Mouse (Mus musculus) liver, adult 2 months (tissue): Measurements from ENCODE around the gene Gm49373.

Source experiments
- CTCF ChIP-seq: fragments of 200-500 bp; IDR thresholded peaks from 2 replicates; pipeline ENCODE4 v1.5.1; 2011; ENCODE audit warnings: low read depth, low read length, control low read depth
- POLR2A ChIP-seq: fragments of 200-500 bp; IDR thresholded peaks from 2 replicates; pipeline ENCODE4 v1.6.1; 2011; ENCODE audit warnings: low read length, control low read depth; ENCODE audit not compliant: insufficient read depth; ENCODE audit errors: extremely low read depth

- TF ChIP-seq CTCF (no peak), POLR2A (no peak)
These were observed 40.4 kb downstream of the Gm49373 start for GRCm38 (mm10) chr9:21032491-21032890.
